Mouse (Mus musculus): Measurements from ENCODE around the gene Bcl7c.
"Not testable (repeated sequence)": the region's sequence is repeated elsewhere in the genome, so short reads cannot be mapped to it uniquely, and the experiment has no call there.

Gene Bcl7c

GRCm38 (mm10) chr7:127652050-127652449 lies 56.7 kb downstream of the Bcl7c start:
- no peak for ATAC-seq (ENCODE audit: insufficient number of reproducible peaks, low FRiP score, low TSS enrichment)

- no peak for ATAC-seq (ENCODE audit: insufficient number of reproducible peaks, low FRiP score, low TSS enrichment)
Measured at GRCm38 (mm10) chr7:127651624-127652023, 57.1 kb downstream of the Bcl7c start.

GRCm38 (mm10) chr7:127649206-127649605 lies 59.5 kb downstream of the Bcl7c start:
- no peak for ATAC-seq (ENCODE audit: insufficient number of reproducible peaks, low FRiP score, low TSS enrichment)

- no peak for ATAC-seq (ENCODE audit: insufficient number of reproducible peaks, low FRiP score, low TSS enrichment)
Measured at GRCm38 (mm10) chr7:127648516-127649201, 60.1 kb downstream of the Bcl7c start.

GRCm38 (mm10) chr7:127647576-127647975 lies 61.2 kb downstream of the Bcl7c start:
- ATAC-seq (ENCODE audit: insufficient number of reproducible peaks, low FRiP score, low TSS enrichment): not testable (repeated sequence)

GRCm38 (mm10) chr7:127646363-127646762 lies 62.4 kb downstream of the Bcl7c start:
- ATAC-seq (ENCODE audit: insufficient number of reproducible peaks, low FRiP score, low TSS enrichment): no peak

- ATAC-seq (ENCODE audit: insufficient number of reproducible peaks, low FRiP score, low TSS enrichment): no peak
Measured at GRCm38 (mm10) chr7:127642254-127642653, 66.5 kb downstream of the Bcl7c start.

- ATAC-seq (ENCODE audit: insufficient number of reproducible peaks, low FRiP score, low TSS enrichment): no peak
Measured at GRCm38 (mm10) chr7:127641260-127641659, 67.5 kb downstream of the Bcl7c start.

GRCm38 (mm10) chr7:127636963-127637362 lies 71.8 kb downstream of the Bcl7c start:
- peak; percentile 90; the same call in 1 of the 2 replicates for ATAC-seq (ENCODE audit: insufficient number of reproducible peaks, low FRiP score, low TSS enrichment)

- no peak for ATAC-seq (ENCODE audit: insufficient number of reproducible peaks, low FRiP score, low TSS enrichment)
Measured at GRCm38 (mm10) chr7:127631416-127631815, 77.3 kb downstream of the Bcl7c start.

- no peak for ATAC-seq (ENCODE audit: insufficient number of reproducible peaks, low FRiP score, low TSS enrichment)
Measured at GRCm38 (mm10) chr7:127628646-127629045, 80.1 kb downstream of the Bcl7c start.

GRCm38 (mm10) chr7:127626471-127626870 lies 82.3 kb downstream of the Bcl7c start:
- ATAC-seq (ENCODE audit: insufficient number of reproducible peaks, low FRiP score, low TSS enrichment): no peak

- ATAC-seq (ENCODE audit: insufficient number of reproducible peaks, low FRiP score, low TSS enrichment): no peak
Measured at GRCm38 (mm10) chr7:127626039-127626438, 82.7 kb downstream of the Bcl7c start.

- ATAC-seq (ENCODE audit: insufficient number of reproducible peaks, low FRiP score, low TSS enrichment): not testable (repeated sequence)
Measured at GRCm38 (mm10) chr7:127618402-127618801, 90.3 kb downstream of the Bcl7c start.

GRCm38 (mm10) chr7:127617962-127618361 lies 90.8 kb downstream of the Bcl7c start:
- ATAC-seq (ENCODE audit: insufficient number of reproducible peaks, low FRiP score, low TSS enrichment): no peak

GRCm38 (mm10) chr7:127616881-127617280 lies 91.9 kb downstream of the Bcl7c start:
- no peak for ATAC-seq (ENCODE audit: insufficient number of reproducible peaks, low FRiP score, low TSS enrichment)

GRCm38 (mm10) chr7:127616336-127616735 lies 92.4 kb downstream of the Bcl7c start:
- ATAC-seq (ENCODE audit: insufficient number of reproducible peaks, low FRiP score, low TSS enrichment): no peak

GRCm38 (mm10) chr7:127614891-127615843 lies 93.6 kb downstream of the Bcl7c start, which contains the start of gene Zfp629:
Gene Zfp629 (minus strand): TSS chr7:127615797.
- peak; percentile 81; the same call in 1 of the 2 replicates for ATAC-seq (ENCODE audit: insufficient number of reproducible peaks, low FRiP score, low TSS enrichment)

GRCm38 (mm10) chr7:127614511-127614890 lies 94.2 kb downstream of the Bcl7c start:
- ATAC-seq (ENCODE audit: insufficient number of reproducible peaks, low FRiP score, low TSS enrichment): no peak

- no peak for ATAC-seq (ENCODE audit: insufficient number of reproducible peaks, low FRiP score, low TSS enrichment)
Measured at GRCm38 (mm10) chr7:127614091-127614490, 94.6 kb downstream of the Bcl7c start.

- ATAC-seq (ENCODE audit: insufficient number of reproducible peaks, low FRiP score, low TSS enrichment): no peak
Measured at GRCm38 (mm10) chr7:127613501-127613900, 95.2 kb downstream of the Bcl7c start.

All from cerebellum, adult (tissue).